Mouse (Mus musculus): Measurements from ENCODE around the gene D430041D05Rik. TPM values are rescaled to one million over a fixed set of nuclear protein-coding genes. Genes with fewer than 3 reads are reported as not detected.

Gene D430041D05Rik
- polyA plus RNA-seq, 1 experiment from 2014 or later = 3.6 TPM

DNA sequence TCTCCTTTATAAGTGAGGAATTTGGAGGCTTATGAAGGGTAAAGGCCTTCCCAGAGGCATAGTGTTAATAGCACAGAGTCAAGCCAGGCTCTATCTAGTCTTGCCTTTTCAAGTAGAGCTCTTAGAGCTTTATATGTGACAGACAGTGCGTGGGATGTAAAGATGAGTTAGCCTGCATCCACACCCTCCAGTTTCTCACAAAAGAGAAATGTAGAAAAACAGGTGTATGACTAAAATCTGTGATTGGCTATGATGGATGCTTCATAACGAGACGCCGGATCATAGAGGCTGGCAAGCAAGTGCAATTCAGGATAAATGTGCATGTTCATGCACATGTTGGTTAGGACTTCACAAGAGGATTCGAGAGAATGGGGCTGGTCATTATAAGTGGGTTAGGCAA lies 87.5 kb downstream of the D430041D05Rik start:
- Histone ChIP-seq H3K27ac (ENCODE audit: low read depth, low read length) (no peak overlapping the region), H3K9me3 (ENCODE audit: control insufficient read depth, low read length) (no peaks in the 10 kb centered on the region), H3K4me2 (ENCODE audit: low read depth) (no peak overlapping the region), H3K4me3 (ENCODE audit: low read depth, low read length) (no peak overlapping the region), H3K27me3 (ENCODE audit: control insufficient read depth, insufficient read depth, low read length) (no peaks in the 10 kb centered on the region), H3K4me1 (ENCODE audit: control insufficient read depth, insufficient read depth, low read length) (no peaks in the 10 kb centered on the region), H3K36me3 (ENCODE audit: control insufficient read depth, insufficient read depth, low read length) (no peaks in the 10 kb centered on the region), H3K9ac (ENCODE audit: low read length) (no peak overlapping the region)
- ATAC-seq (ENCODE audit: insufficient read depth, low FRiP score, low TSS enrichment) = no peak
- 91% methylated on average over 5 of the region's 5 CpGs for WGBS
- DNase-seq (ENCODE audit: low spot score) = no peak

DNA sequence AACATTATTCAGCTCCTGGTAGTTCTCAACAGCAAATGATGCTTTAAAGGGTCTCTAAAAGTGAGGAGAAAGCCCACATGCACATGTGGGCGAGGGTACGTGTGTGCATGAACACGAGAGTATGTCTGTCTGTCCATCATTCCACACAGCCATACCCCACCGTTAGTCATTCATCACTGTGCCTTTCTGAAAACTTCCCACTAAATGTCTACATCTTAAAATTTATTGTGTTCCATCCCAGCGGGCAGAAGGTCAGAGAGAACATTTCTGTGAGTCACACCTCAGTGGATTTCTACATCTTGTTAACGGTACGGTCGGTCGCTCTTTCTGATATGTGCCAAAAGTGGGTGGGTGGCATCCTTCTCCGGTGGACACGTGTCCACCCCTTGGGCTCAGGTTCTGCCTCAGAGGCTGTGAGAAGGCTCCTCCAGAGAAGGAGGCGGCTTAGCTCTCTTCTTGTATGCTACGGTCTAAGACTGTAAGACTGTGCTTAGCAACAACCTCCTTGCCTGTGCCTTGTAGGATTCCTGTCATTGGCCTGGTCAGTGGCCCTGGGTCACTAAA lies 90.7 kb downstream of the D430041D05Rik start:
- 85% methylated on average over 13 of the region's 13 CpGs for WGBS
- H3K4me1 ChIP-seq (ENCODE audit: control insufficient read depth, insufficient read depth, low read length) = no peaks in the 10 kb centered on the region
- H3K4me2 ChIP-seq (ENCODE audit: low read depth) = no peak overlapping the region
- DNase-seq (ENCODE audit: low spot score) (no peak), ATAC-seq (ENCODE audit: insufficient read depth, low FRiP score, low TSS enrichment) (no peak)
- H3K27ac ChIP-seq (ENCODE audit: low read depth, low read length) = no peak overlapping the region
- H3K9me3 ChIP-seq (ENCODE audit: control insufficient read depth, low read length) = no peaks in the 10 kb centered on the region
- H3K36me3 ChIP-seq (ENCODE audit: control insufficient read depth, insufficient read depth, low read length) = no peaks in the 10 kb centered on the region
- H3K9ac ChIP-seq (ENCODE audit: low read length) = no peak overlapping the region
- no peaks in the 10 kb centered on the region for H3K27me3 ChIP-seq (ENCODE audit: control insufficient read depth, insufficient read depth, low read length)
- no peak overlapping the region for H3K4me3 ChIP-seq (ENCODE audit: low read depth, low read length)

- H3K36me3 ChIP-seq (ENCODE audit: control insufficient read depth, insufficient read depth, low read length) = no peaks in the 10 kb centered on the region
- H3K4me1 ChIP-seq (ENCODE audit: control insufficient read depth, insufficient read depth, low read length) = no peaks in the 10 kb centered on the region
- no peak overlapping the region for H3K9ac ChIP-seq (ENCODE audit: low read length)
- no peak overlapping the region for H3K27ac ChIP-seq (ENCODE audit: low read depth, low read length)
- H3K4me2 ChIP-seq (ENCODE audit: low read depth) = no peak overlapping the region
- H3K9me3 ChIP-seq (ENCODE audit: control insufficient read depth, low read length) = no peaks in the 10 kb centered on the region
- DNase-seq (ENCODE audit: low spot score) = no peak
- ATAC-seq (ENCODE audit: insufficient read depth, low FRiP score, low TSS enrichment) = no peak
- H3K27me3 ChIP-seq (ENCODE audit: control insufficient read depth, insufficient read depth, low read length) = no peaks in the 10 kb centered on the region
- no peak overlapping the region for H3K4me3 ChIP-seq (ENCODE audit: low read depth, low read length)
- 96% methylated on average over 10 of the region's 10 CpGs for whole genome bisulfite sequencing
Measured at GRCm38 (mm10) chr2:104319443-104319842, 91.4 kb downstream of the D430041D05Rik start.

GRCm38 (mm10) chr2:104318881-104319280 lies 91.9 kb downstream of the D430041D05Rik start:
- no peak for DNase-seq (ENCODE audit: low spot score)
- 57% methylated on average over 8 of the region's 8 CpGs for WGBS
- H3K4me3 ChIP-seq (ENCODE audit: low read depth, low read length) = no peak overlapping the region

GRCm38 (mm10) chr2:104318259-104318658 lies 92.6 kb downstream of the D430041D05Rik start:
- no peak overlapping the region for H3K4me2 ChIP-seq (ENCODE audit: low read depth)
- H3K4me1 ChIP-seq (ENCODE audit: control insufficient read depth, insufficient read depth, low read length) = no peaks in the 10 kb centered on the region
- H3K9ac ChIP-seq (ENCODE audit: low read length) = no peak overlapping the region
- H3K27ac ChIP-seq (ENCODE audit: low read depth, low read length) = no peak overlapping the region
- no peaks in the 10 kb centered on the region for H3K9me3 ChIP-seq (ENCODE audit: control insufficient read depth, low read length)
- no peaks in the 10 kb centered on the region for H3K27me3 ChIP-seq (ENCODE audit: control insufficient read depth, insufficient read depth, low read length)
- H3K4me3 ChIP-seq (ENCODE audit: low read depth, low read length) = no peak overlapping the region
- DNase-seq (ENCODE audit: low spot score) (no peak), ATAC-seq (ENCODE audit: insufficient read depth, low FRiP score, low TSS enrichment) (no peak)
- WGBS = 81% methylated on average over 2 of the region's 2 CpGs
- no peaks in the 10 kb centered on the region for H3K36me3 ChIP-seq (ENCODE audit: control insufficient read depth, insufficient read depth, low read length)

More at GRCm38 (mm10) chr2:104318881-104319280, 91.9 kb downstream of the D430041D05Rik start:
- H3K36me3 ChIP-seq (ENCODE audit: control insufficient read depth, insufficient read depth, low read length) = no peaks in the 10 kb centered on the region
- no peak overlapping the region for H3K9ac ChIP-seq (ENCODE audit: low read length)
- no peak for ATAC-seq (ENCODE audit: insufficient read depth, low FRiP score, low TSS enrichment)
- no peaks in the 10 kb centered on the region for H3K9me3 ChIP-seq (ENCODE audit: control insufficient read depth, low read length)
- H3K4me1 ChIP-seq (ENCODE audit: control insufficient read depth, insufficient read depth, low read length) = no peaks in the 10 kb centered on the region
- no peak overlapping the region for H3K27ac ChIP-seq (ENCODE audit: low read depth, low read length)
- H3K4me2 ChIP-seq (ENCODE audit: low read depth) = no peak overlapping the region
- no peaks in the 10 kb centered on the region for H3K27me3 ChIP-seq (ENCODE audit: control insufficient read depth, insufficient read depth, low read length)

- Histone ChIP-seq H3K36me3 (ENCODE audit: control insufficient read depth, insufficient read depth, low read length) (no peaks in the 10 kb centered on the region), H3K4me1 (ENCODE audit: control insufficient read depth, insufficient read depth, low read length) (no peaks in the 10 kb centered on the region), H3K9ac (ENCODE audit: low read length) (no peak overlapping the region), H3K27ac (ENCODE audit: low read depth, low read length) (no peak overlapping the region), H3K27me3 (ENCODE audit: control insufficient read depth, insufficient read depth, low read length) (no peaks in the 10 kb centered on the region), H3K4me2 (ENCODE audit: low read depth) (no peak overlapping the region), H3K4me3 (ENCODE audit: low read depth, low read length) (no peak overlapping the region), H3K9me3 (ENCODE audit: control insufficient read depth, low read length) (no peaks in the 10 kb centered on the region)
- ATAC-seq (ENCODE audit: insufficient read depth, low FRiP score, low TSS enrichment) = no peak
- 85% methylated on average over 6 of the region's 6 CpGs for WGBS
- DNase-seq (ENCODE audit: low spot score) = no peak
Measured at GRCm38 (mm10) chr2:104317631-104318030, 93.2 kb downstream of the D430041D05Rik start.

DNA sequence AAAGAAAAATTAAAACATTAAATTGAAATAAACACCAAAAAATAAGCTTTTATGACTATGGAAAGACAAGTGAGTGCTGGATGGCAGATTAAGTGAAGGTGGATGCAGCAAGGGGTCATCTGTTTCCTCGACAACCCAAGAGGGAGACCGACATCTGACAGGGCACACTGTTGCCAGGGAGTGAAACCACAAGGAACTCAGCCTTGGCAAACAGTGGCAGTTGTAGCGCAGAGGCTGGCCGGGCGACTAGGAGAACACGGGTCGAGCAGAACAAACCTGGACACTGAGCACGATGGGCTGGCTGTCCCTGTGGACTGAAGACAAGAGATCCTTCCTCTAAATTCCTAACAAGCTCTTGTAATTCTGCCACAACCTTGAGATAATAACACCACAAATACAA lies 94.3 kb downstream of the D430041D05Rik start:
- no peaks in the 10 kb centered on the region for H3K4me1 ChIP-seq (ENCODE audit: control insufficient read depth, insufficient read depth, low read length)
- no peaks in the 10 kb centered on the region for H3K27me3 ChIP-seq (ENCODE audit: control insufficient read depth, insufficient read depth, low read length)
- H3K36me3 ChIP-seq (ENCODE audit: control insufficient read depth, insufficient read depth, low read length) = no peaks in the 10 kb centered on the region
- 89% methylated on average over 8 of the region's 8 CpGs for WGBS
- no peak overlapping the region for H3K9ac ChIP-seq (ENCODE audit: low read length)
- no peaks in the 10 kb centered on the region for H3K9me3 ChIP-seq (ENCODE audit: control insufficient read depth, low read length)
- DNase-seq (ENCODE audit: low spot score) = no peak
- no peak for ATAC-seq (ENCODE audit: insufficient read depth, low FRiP score, low TSS enrichment)
- no peak overlapping the region for H3K27ac ChIP-seq (ENCODE audit: low read depth, low read length)
- H3K4me2 ChIP-seq (ENCODE audit: low read depth) = no peak overlapping the region
- H3K4me3 ChIP-seq (ENCODE audit: low read depth, low read length) = no peak overlapping the region

DNA sequence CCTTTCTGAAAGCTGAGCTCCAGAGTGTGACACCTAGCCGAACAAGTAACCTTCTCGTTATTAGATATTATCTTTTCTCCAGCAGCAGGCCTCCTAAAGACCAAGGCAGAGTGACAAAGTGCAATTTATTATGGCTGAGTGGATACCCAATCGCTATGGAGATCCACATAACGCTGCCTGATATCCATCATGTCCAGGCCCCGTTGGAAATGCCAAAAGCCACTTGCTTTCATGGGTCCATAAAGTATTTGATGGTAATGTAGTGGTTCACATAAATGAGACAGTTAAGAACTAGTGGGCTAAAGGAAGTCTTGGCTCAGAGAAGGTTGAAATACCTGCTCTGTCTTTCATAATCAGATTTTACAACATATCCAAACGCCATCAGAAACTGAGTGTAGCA lies 97.6 kb downstream of the D430041D05Rik start:
- Histone ChIP-seq H3K4me3 (ENCODE audit: low read depth, low read length) (no peak overlapping the region), H3K36me3 (ENCODE audit: control insufficient read depth, insufficient read depth, low read length) (no peaks in the 10 kb centered on the region), H3K4me2 (ENCODE audit: low read depth) (no peak overlapping the region), H3K27me3 (ENCODE audit: control insufficient read depth, insufficient read depth, low read length) (no peaks in the 10 kb centered on the region), H3K4me1 (ENCODE audit: control insufficient read depth, insufficient read depth, low read length) (no peaks in the 10 kb centered on the region), H3K9ac (ENCODE audit: low read length) (no peak overlapping the region), H3K9me3 (ENCODE audit: control insufficient read depth, low read length) (no peaks in the 10 kb centered on the region), H3K27ac (ENCODE audit: low read depth, low read length) (no peak overlapping the region)
- no peak for DNase-seq (ENCODE audit: low spot score)
- 75% methylated on average over 6 of the region's 6 CpGs for WGBS
- ATAC-seq (ENCODE audit: insufficient read depth, low FRiP score, low TSS enrichment) = no peak

DNA sequence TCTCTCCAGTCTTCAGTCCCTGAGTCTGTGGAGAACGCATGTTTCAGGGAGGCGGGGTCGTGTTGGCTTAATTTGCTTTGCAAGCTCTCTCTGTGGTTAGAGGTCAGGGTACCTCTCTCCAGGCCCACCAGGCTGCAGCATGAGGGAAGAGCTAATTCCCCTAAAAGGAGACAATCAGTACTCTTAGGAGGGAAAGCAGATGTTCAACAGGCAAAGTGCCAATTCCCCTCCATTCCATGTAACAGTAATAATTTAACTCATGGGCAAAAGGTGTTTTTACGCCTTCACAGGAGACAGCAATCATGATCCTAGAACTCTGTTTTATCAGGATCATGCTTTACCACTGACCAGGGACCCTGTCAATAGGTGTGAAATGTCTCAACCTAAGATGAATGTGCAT lies 103.7 kb downstream of the D430041D05Rik start:
- H3K4me2 ChIP-seq (ENCODE audit: low read depth) = no peak overlapping the region
- H3K36me3 ChIP-seq (ENCODE audit: control insufficient read depth, insufficient read depth, low read length) = no peaks in the 10 kb centered on the region
- no peak overlapping the region for H3K27ac ChIP-seq (ENCODE audit: low read depth, low read length)
- H3K9me3 ChIP-seq (ENCODE audit: control insufficient read depth, low read length) = no peaks in the 10 kb centered on the region
- no peaks in the 10 kb centered on the region for H3K4me1 ChIP-seq (ENCODE audit: control insufficient read depth, insufficient read depth, low read length)
- no peak overlapping the region for H3K4me3 ChIP-seq (ENCODE audit: low read depth, low read length)
- ATAC-seq (ENCODE audit: insufficient read depth, low FRiP score, low TSS enrichment) (no peak), DNase-seq (ENCODE audit: low spot score) (no peak)
- H3K27me3 ChIP-seq (ENCODE audit: control insufficient read depth, insufficient read depth, low read length) = no peaks in the 10 kb centered on the region
- WGBS = 74% methylated on average over 4 of the region's 4 CpGs
- H3K9ac ChIP-seq (ENCODE audit: low read length) = no peak overlapping the region
